Mouse (Mus musculus) hindbrain, embryonic 12.5 days (tissue): Measurements from ENCODE around the gene Smug1. TPM values are rescaled to one million over a fixed set of nuclear protein-coding genes. Genes with fewer than 3 reads are reported as not detected.

Source experiments
- ATAC-seq: fragments of 200-750 bp; cut with Nextera tagmentation; 2 replicates; pipeline ENCODE4 v1.8.0; 2017; ENCODE audit warnings: moderate TSS enrichment; ENCODE audit not compliant: low FRiP score
- H3K27ac ChIP-seq: fragments of 300-500 bp; sonication (generic); 2 replicates; pipeline ENCODE4 v1.5.1; 2016; ENCODE audit warnings: mild to moderate bottlenecking
- H3K27me3 ChIP-seq: fragments of 300-500 bp; sonication (generic); 2 replicates; pipeline ENCODE4 v1.6.1; 2016; ENCODE audit warnings: mild to moderate bottlenecking
- H3K36me3 ChIP-seq: fragments of 300-500 bp; sonication (generic); 2 replicates; pipeline ENCODE4 v1.6.1; 2016; ENCODE audit warnings: mild to moderate bottlenecking
- H3K4me1 ChIP-seq: fragments of 300-500 bp; sonication (generic); 2 replicates; pipeline ENCODE4 v1.6.1; 2016
- H3K4me2 ChIP-seq: fragments of 300-500 bp; sonication (generic); replicated peaks from 2 replicates; pipeline ENCODE4 v1.6.1; 2016; ENCODE audit warnings: mild to moderate bottlenecking
- H3K4me3 ChIP-seq: fragments of 300-500 bp; sonication (generic); 2 replicates; pipeline ENCODE4 v1.5.1; 2016; ENCODE audit warnings: mild to moderate bottlenecking
- H3K9ac ChIP-seq: fragments of 300-500 bp; sonication (generic); 2 replicates; pipeline ENCODE4 v1.6.1; 2016; ENCODE audit warnings: mild to moderate bottlenecking, moderate library complexity
- H3K9me3 ChIP-seq: fragments of 300-500 bp; sonication (generic); replicated peaks from 2 replicates; pipeline ENCODE4 v1.6.1; 2016; ENCODE audit warnings: mild to moderate bottlenecking
- WGBS: fragments of 180-500 bp; shearing (Covaris S2); methylation state at CpG from one replicate; pipeline ENCODE4 v1.1.7; 2016; 5-methylcytosine and 5-hydroxymethylcytosine counted together
- polyA plus RNA-seq: library from polyadenylated mRNA; unstranded; fragments of >200 nt; fragmentation: Nextera tagmentation; extraction: Ambion mirVana; gene quantifications from 2 replicates; pipeline ENCODE4 v1.2.1, GENCODE M21; 2016

Smug1 gene
- polyA plus RNA-seq, 1 experiment from 2014 or later, result 31.3 TPM

DNA sequence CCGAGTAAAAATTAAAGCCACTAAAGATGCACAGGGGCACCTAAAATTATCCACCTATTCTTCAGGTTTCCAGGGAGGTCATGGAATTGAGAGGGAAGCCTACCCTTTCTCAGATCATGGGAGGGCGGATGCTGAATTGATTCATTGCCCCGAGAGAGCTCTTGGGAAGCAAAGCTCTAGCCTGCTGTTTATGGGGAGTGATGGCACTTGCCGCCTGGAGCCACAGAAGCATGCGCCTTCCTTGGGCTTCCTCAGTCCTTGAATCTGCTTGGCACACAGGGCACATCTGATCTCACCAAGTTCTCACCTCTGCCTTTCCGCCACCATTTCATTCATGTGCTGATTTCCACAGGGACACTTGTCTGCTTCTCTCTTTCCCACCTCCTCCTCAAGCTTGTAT lies 20.9 kb upstream of the Smug1 start:
- 79% methylated on average over 6 of the region's 6 CpGs for WGBS
- H3K36me3 ChIP-seq, result peaks cover 23% of the 10 kb centered on the region
- no peak for ATAC-seq
- no peak overlapping the region for H3K4me2 ChIP-seq
- H3K9ac ChIP-seq, result no peak overlapping the region
- H3K27ac ChIP-seq, result no peak overlapping the region
- no peaks in the 10 kb centered on the region for H3K9me3 ChIP-seq
- H3K4me1 ChIP-seq, result peaks cover 10% of the 10 kb centered on the region
- H3K4me3 ChIP-seq, result no peak overlapping the region
- peaks cover 15% of the 10 kb centered on the region for H3K27me3 ChIP-seq

DNA sequence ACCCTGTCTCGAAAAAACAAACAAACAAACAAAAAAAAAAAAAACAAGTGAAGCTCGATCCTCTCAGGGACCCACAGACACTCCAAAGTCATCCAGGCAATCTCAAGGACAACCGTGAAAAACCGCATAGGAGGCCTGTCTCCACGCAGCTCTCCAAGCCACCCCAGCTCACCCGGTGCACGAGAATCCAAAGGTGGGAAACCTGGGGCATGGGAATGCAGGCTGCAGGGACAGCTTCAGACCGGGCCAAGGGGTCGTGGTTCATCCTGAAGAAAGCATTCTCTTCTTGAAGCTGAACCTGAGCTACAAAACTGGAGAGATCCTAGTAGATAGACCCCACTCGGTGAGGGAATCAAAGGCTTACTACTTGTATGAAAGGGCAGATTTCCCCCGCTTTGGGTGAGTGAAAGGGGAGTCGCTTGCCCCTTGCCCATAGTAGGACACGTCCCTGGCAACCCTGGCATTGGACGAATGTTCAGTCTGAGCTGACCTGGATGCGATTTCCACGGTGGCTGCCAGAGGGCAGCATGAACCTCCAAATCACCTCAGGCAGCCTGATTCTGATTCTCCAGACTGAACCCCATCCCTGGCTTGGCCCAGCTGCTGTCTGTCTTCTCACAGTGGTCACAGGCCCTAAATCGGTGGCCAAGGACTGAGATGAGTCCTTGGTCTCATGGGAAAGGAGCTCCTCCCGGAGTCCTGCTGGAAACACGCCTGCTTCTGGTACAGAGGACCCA lies 18.7 kb upstream of the Smug1 start:
- 49% methylated on average over 19 of the region's 19 CpGs for WGBS
- ATAC-seq, result no peak
- 0 out of 2 replicates have a peak, but pooled peaks cover 5% of the 10 kb centered on the region for H3K36me3 ChIP-seq
- no peak overlapping the region for H3K4me3 ChIP-seq
- H3K9me3 ChIP-seq, result no peaks in the 10 kb centered on the region
- H3K4me1 ChIP-seq, result peaks cover 15% of the 10 kb centered on the region
- H3K4me2 ChIP-seq, result no peak overlapping the region
- H3K27me3 ChIP-seq, result peaks cover 34% of the 10 kb centered on the region
- no peak overlapping the region for H3K27ac ChIP-seq
- H3K9ac ChIP-seq, result no peak overlapping the region

DNA sequence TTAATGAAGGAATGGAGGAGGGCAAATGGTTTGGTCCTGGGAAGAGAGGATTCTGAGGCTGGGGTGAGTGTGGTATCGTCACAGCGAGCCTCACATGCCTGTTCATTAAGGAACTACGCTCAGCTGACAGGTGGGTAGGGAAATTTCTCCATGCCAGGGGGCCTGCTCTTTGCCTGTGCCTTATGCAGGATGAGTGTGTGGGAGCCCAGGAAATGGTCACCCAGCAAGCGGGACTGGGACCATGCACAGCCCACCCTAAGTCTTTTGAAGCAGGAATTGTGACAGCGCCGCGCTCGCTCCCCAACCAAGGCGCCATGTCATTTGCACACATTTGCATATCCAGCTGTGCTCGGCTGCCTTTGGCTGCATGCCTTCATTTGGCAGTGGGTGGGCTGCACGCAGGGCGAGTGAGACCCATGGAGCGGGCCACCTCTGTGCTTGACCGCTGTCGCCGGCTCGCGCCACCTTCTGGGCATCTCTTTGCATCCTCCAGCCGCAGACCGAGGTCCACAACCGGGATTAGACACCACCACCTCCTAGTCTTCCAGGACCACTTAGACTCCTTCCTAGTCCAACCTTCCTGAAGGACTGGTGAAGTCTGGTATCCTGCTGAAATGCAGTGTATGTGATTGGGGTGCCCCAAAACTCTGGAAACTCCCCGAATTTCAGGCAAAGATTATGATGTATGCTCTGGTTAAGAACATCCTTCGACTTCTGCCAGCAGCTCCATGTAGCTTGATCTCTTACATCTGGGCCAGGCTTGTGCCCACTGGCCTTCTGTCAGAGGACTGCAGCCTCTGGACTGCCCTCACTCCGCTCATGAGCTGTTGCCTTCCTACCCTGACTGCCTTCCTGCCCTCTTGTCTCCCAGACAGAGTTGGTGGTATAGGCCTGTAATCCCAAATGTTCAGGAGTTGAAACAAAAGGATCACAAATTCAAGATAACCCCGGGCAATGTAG lies 17.0 kb upstream of the Smug1 start:
- peaks cover 51% of the 10 kb centered on the region for H3K27me3 ChIP-seq
- H3K9ac ChIP-seq, result 0 out of 2 replicates have a peak overlapping the region, but pooled peaks have one; percentile 13
- peak overlapping the region; percentile 11 for H3K4me3 ChIP-seq
- H3K4me1 ChIP-seq, result peaks cover 15% of the 10 kb centered on the region
- no peaks in the 10 kb centered on the region for H3K9me3 ChIP-seq
- H3K27ac ChIP-seq, result no peak overlapping the region; the same call in 1 of the 2 replicates
- H3K36me3 ChIP-seq, result no peaks in the 10 kb centered on the region
- H3K4me2 ChIP-seq, result peak overlapping the region; percentile 46
- ATAC-seq, result peak; percentile 25
- WGBS, result 11% methylated on average over 25 of the region's 25 CpGs

DNA sequence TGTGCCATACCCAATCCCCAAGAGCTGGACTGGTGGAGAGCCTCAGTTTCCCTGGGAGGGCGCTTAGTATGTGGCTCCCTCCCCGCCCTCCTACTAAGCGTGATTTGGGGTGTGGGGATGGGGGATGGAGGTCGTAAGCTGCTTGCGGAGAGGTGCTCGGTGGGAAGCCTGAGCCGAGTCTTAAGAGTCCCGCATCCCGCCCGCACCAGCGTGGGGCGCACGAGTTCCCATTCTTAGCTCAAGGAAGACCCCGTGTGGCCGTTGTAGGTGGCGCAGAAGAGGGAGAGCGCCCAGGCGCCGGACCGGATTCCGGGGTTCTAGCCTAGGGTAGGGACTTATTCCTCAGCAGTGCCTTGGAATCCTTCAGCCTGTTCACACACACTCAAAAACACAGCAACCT lies 16.2 kb upstream of the Smug1 start:
- Histone ChIP-seq H3K9ac (no peak overlapping the region), H3K4me3 (peak overlapping the region; percentile 11; the same call in 1 of the 2 replicates), H3K36me3 (no peaks in the 10 kb centered on the region), H3K4me1 (peaks cover 15% of the 10 kb centered on the region), H3K27me3 (peaks cover 59% of the 10 kb centered on the region), H3K27ac (no peak overlapping the region), H3K4me2 (peak overlapping the region; percentile 46), H3K9me3 (no peaks in the 10 kb centered on the region)
- ATAC-seq, result no peak
- 1% methylated on average over 21 of the region's 21 CpGs for WGBS

DNA sequence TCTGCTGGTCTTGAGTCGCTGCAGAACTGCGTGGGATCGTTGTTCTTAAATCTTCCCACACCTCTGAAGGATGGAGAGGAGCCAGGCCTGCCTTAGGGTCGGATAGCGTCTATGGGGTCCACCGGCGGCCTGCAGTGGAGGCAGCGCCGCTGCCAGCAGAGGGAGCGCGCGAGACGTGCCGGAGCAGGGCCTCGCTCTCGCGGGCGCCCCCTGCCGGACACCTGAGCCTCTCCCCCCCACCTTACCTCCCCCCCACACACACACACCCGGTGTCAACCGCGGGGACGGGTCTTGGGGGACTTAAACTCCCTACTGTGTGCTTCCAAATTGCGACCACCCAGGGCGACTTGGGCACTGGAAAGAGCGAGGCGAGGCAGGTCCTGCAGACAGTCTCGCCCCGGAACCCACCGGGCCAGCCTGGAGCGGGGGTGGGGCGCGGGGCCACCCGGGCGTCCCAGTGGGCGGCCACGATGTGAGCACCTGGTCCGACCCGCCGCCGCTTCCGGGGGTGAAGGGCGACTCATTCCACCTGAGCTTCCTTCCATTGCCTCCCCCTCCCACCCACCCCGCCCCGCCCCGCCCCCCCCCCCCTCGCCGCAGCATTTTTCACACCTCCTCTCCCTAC lies 15.4 kb upstream of the Smug1 start:
- H3K4me3 ChIP-seq, result peak overlapping the region; percentile 20

DNA sequence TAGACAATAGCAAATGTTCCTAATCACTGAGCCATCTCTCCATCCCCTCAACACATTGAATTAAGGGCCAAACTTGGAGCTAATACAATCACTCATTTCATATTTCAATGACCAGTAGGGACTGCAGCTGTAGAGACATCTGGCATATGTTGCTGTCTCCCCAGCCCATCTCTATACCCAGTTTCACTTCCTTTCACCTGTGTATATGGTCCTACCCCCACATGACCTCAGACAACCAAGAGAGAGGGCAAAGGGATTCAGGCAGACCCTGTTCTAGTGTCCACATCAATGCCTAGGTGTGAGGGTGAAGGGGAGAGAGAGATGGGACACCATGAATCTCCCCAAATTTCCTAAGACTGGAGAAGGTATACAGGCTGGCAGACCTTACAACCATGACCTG lies 13.5 kb upstream of the Smug1 start:
- Histone ChIP-seq H3K4me2 (no peak overlapping the region), H3K4me1 (peaks cover 24% of the 10 kb centered on the region), H3K36me3 (no peaks in the 10 kb centered on the region), H3K27me3 (peaks cover 86% of the 10 kb centered on the region), H3K9ac (no peak overlapping the region), H3K9me3 (no peaks in the 10 kb centered on the region), H3K27ac (no peak overlapping the region), H3K4me3 (no peak overlapping the region)
- ATAC-seq, result no peak

More for the DNA sequence above, 15.4 kb upstream of the Smug1 start:
- WGBS, result 2% methylated on average over 40 of the region's 48 CpGs
- peaks cover 20% of the 10 kb centered on the region for H3K4me1 ChIP-seq
- H3K27me3 ChIP-seq, result peaks cover 67% of the 10 kb centered on the region
- no peaks in the 10 kb centered on the region for H3K9me3 ChIP-seq
- H3K36me3 ChIP-seq, result no peaks in the 10 kb centered on the region
- ATAC-seq, result 0 out of 2 replicates have a peak, but pooled peaks have one; percentile 17
- H3K27ac ChIP-seq, result no peak overlapping the region
- no peak overlapping the region for H3K9ac ChIP-seq
- H3K4me2 ChIP-seq, result peak overlapping the region; percentile 46

DNA sequence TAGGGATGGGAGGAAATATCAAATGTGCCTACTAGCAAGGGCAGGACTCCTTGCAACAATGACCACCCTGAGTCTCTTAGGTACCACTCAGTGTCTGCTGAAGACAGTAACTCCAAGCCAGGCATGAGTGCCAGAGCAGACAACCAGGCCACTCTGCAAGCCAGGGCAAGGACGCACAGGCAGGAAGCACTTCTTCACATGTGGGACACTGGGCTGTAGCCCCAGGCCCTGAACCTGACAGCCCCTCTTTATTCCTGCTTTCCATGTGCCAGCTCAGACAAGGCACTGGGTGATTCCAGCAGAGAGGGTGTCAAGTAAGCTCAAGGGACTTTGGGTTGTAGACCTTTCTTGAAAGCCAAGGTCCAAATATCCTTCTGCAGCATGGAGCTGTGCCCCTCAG lies 11.9 kb upstream of the Smug1 start:
- no peak for ATAC-seq
- Histone ChIP-seq H3K27ac (no peak overlapping the region), H3K4me1 (peaks cover 22% of the 10 kb centered on the region), H3K9ac (no peak overlapping the region), H3K27me3 (peaks cover 97% of the 10 kb centered on the region), H3K36me3 (no peaks in the 10 kb centered on the region), H3K4me2 (no peak overlapping the region), H3K4me3 (no peak overlapping the region), H3K9me3 (no peaks in the 10 kb centered on the region)
- WGBS, result 61% methylated on average over 1 of the region's 1 CpGs

DNA sequence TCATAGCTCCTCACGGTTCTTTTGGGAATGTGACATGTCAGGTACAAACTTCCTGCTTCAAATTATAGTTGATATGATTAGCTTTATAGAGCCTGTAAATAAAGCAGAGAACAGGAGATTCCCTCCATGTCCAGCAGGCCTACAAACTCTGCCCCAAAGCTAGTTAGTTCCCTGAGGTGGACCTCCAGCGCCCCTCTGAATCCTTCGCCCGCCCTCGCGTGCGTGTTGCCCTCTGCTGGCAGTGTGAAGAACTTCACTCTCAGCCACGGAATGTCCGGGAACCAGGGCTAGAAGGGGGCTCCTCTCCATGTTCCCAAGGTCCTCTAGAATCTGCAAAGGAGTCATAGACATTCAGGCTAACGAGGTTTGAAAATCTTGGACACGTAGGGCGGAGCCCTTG lies 11.2 kb upstream of the Smug1 start:
- Histone ChIP-seq H3K9ac (no peak overlapping the region), H3K4me2 (no peak overlapping the region; the same call in 1 of the 2 replicates), H3K27me3 (peaks cover 97% of the 10 kb centered on the region), H3K27ac (no peak overlapping the region), H3K4me3 (no peak overlapping the region), H3K9me3 (no peaks in the 10 kb centered on the region), H3K4me1 (peaks cover 17% of the 10 kb centered on the region), H3K36me3 (no peaks in the 10 kb centered on the region)
- no peak for ATAC-seq
- 7% methylated on average over 12 of the region's 12 CpGs for WGBS

DNA sequence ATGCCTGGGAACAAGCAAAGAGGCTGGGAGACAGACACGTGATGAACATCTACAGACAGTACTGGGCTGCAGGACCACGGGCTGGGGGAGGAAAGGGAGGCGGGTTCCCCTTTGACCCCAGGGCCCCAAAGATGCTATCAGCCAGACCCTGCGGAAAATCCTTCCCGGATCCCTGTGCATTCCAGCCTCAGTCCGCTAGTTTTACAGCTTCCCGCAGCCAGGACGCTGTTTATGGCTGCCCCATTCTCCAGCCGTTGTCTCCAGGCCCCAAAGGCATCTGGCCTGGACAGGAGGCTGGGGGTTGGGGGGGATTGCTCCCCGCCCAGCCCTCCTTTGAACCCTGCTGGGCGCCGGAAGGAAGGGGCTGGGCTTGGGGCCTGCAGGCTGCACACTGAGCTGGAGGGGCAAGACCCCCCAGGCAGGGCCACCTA lies 10.7 kb upstream of the Smug1 start:
- ATAC-seq, result no peak
- no peaks in the 10 kb centered on the region for H3K9me3 ChIP-seq
- H3K27ac ChIP-seq, result no peak overlapping the region
- H3K4me2 ChIP-seq, result no peak overlapping the region; the same call in 1 of the 2 replicates
- H3K27me3 ChIP-seq, result peaks cover 97% of the 10 kb centered on the region
- no peak overlapping the region for H3K4me3 ChIP-seq
- H3K9ac ChIP-seq, result no peak overlapping the region
- no peaks in the 10 kb centered on the region for H3K36me3 ChIP-seq
- H3K4me1 ChIP-seq, result peaks cover 13% of the 10 kb centered on the region
- WGBS, result 4% methylated on average over 12 of the region's 12 CpGs

DNA sequence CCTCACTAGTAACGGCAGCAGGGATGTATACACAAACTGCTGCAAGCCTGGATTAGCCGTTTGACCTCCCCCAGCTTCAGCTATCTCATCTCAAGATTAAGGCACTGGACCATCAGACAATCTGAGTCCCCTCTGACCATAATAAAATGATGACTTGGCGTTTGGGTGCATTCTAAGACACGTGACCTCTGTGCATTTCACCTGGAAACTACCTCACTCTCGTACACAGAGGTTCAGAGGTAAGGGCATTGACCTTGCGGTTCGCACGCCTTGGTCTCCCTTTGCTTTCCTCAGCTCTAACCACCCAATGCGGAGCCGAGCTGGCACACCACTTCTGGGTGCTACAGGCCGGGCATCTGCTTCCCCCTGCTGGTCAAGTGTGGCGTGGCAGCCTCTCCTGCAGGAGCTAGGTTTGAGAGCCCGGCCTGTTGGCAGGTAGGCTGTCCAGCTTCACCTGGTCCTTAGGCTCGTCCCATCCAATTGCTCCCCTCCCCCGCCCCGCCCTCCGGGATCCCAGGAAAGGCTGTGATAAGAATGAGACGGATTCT lies 10.1 kb upstream of the Smug1 start:
- peak; percentile 69 for ATAC-seq
- Histone ChIP-seq H3K4me3 (no peak overlapping the region), H3K27ac (no peak overlapping the region), H3K27me3 (peaks cover 97% of the 10 kb centered on the region), H3K4me1 (peaks cover 14% of the 10 kb centered on the region), H3K4me2 (no peak overlapping the region; the same call in 1 of the 2 replicates), H3K9ac (no peak overlapping the region), H3K9me3 (no peaks in the 10 kb centered on the region), H3K36me3 (no peaks in the 10 kb centered on the region)
- 2% methylated on average over 18 of the region's 18 CpGs for WGBS

DNA sequence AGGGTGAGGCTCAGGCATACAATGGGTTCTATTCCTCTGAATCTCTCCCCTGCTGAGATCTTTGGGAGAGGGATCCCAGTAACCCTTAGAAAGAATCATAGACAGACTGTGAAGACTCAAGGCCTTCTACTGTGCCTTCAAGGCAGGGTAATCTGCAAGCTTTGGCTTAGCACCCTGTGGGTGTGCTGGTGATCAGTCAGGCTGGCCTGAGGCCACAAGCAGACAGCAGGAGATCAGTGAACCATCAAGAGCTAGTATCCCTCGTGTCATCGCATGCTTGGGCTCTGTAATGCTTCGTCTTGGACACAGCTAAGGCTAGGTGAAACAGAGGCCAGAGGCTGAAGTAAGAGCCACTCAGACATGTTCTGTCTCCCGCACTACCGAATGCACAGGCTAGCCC lies 6.4 kb upstream of the Smug1 start:
- H3K9ac ChIP-seq, result no peak overlapping the region
- no peak overlapping the region for H3K27ac ChIP-seq
- ATAC-seq, result no peak
- 64% methylated on average over 5 of the region's 5 CpGs for WGBS
- H3K4me2 ChIP-seq, result no peak overlapping the region
- H3K27me3 ChIP-seq, result peaks cover 100% of the 10 kb centered on the region
- no peaks in the 10 kb centered on the region for H3K9me3 ChIP-seq
- peaks cover 46% of the 10 kb centered on the region for H3K4me1 ChIP-seq
- no peak overlapping the region for H3K4me3 ChIP-seq
- no peaks in the 10 kb centered on the region for H3K36me3 ChIP-seq

DNA sequence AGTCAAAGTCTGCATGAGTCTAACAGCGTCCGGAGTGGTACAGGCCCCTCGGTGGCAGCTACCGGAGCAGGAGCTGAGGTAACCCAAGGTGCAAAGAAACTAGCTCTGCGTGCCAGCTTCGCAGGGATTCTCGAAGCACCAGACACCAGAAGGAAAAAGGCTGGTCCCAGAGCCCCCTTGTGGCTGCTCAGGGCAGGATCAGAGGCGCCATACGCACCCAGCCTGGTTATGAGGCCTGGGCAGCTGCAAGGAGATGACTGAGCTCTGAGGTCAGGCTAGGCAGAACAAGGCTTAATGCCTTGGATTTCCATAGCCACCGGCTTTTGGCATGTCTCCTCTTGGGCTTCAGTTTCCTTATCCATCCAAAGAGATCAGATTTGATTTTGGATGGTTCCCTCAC lies 5.6 kb upstream of the Smug1 start:
- peaks cover 100% of the 10 kb centered on the region for H3K27me3 ChIP-seq
- no peak overlapping the region; the same call in 1 of the 2 replicates for H3K27ac ChIP-seq
- H3K9me3 ChIP-seq, result no peaks in the 10 kb centered on the region
- no peak overlapping the region for H3K9ac ChIP-seq
- H3K36me3 ChIP-seq, result no peaks in the 10 kb centered on the region
- H3K4me3 ChIP-seq, result no peak overlapping the region
- H3K4me2 ChIP-seq, result no peak overlapping the region; the same call in 1 of the 2 replicates
- ATAC-seq, result no peak
- WGBS, result 5% methylated on average over 10 of the region's 10 CpGs
- peaks cover 48% of the 10 kb centered on the region for H3K4me1 ChIP-seq
